Mouse (Mus musculus): Measurements from ENCODE around the gene Nadsyn1. TPM values are rescaled to one million over a fixed set of nuclear protein-coding genes. Genes with fewer than 3 reads are reported as not detected.

The Nadsyn1 gene
- polyA plus RNA-seq, 1 experiment = 12.3 TPM

DNA sequence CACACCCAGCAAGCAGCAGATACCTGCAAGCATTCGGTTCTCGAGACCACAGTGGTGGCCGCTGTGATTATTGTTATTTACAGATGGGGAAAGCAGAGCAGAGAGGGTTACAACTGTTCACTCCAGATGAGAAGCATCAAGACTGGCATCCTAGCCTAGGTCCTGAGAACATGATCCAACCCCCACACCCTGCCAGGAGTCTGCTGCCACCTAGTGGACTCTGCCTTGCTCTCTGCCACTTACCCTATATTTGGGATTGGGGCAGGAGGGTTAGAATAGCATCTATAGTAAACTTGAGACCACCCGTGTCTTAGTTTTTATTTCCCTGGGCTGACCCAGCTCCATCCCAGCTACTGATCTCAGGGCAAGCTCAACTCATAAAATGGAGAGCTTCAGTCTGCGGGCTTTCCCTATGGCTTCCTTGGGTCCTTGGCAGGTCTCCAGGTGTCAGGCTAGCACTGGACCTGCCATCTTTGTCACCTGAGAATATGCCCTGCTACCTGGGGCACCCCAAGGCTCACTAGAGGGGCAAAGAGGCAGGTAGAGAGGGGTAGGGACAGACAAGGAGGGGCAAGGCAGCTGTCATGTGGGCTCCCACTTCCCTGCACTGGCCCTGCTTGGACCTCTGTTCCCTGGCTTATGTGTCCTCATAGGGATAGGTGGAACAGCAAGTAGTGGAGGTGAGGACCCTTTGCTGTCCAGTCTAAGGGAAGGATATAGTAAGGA lies 68.5 kb downstream of the Nadsyn1 start:
- Histone ChIP-seq H3K4me3 (ENCODE audit: low read depth, low read length) (no peak overlapping the region), H3K27me3 (ENCODE audit: control insufficient read depth, insufficient read depth, low read length, poor library complexity, severe bottlenecking) (no peaks in the 10 kb centered on the region), H3K4me1 (ENCODE audit: control insufficient read depth, insufficient read depth, low read length) (no peaks in the 10 kb centered on the region), H3K27ac (ENCODE audit: insufficient read depth, low read length) (no peak overlapping the region), H3K36me3 (ENCODE audit: control insufficient read depth, insufficient read depth, low read length, poor library complexity, severe bottlenecking) (no peaks in the 10 kb centered on the region), H3K9ac (ENCODE audit: low read depth, poor library complexity, severe bottlenecking) (no peak overlapping the region), H3K9me3 (replicated peaks; ENCODE audit: control insufficient read depth, insufficient read depth, low read length, poor library complexity, severe bottlenecking) (no peaks in the 10 kb centered on the region)
- no peak for TF ChIP-seq EP300 (IDR thresholded peaks at IDR 0.05; ENCODE audit: insufficient read depth, low read depth, low read length)
- peak; percentile 93 for TF ChIP-seq CTCF (IDR thresholded peaks at IDR 0.05; ENCODE audit: low read depth, low read length)
- TF ChIP-seq POLR2A (IDR thresholded peaks at IDR 0.05; ENCODE audit: insufficient read depth, low read length) = no peak

DNA sequence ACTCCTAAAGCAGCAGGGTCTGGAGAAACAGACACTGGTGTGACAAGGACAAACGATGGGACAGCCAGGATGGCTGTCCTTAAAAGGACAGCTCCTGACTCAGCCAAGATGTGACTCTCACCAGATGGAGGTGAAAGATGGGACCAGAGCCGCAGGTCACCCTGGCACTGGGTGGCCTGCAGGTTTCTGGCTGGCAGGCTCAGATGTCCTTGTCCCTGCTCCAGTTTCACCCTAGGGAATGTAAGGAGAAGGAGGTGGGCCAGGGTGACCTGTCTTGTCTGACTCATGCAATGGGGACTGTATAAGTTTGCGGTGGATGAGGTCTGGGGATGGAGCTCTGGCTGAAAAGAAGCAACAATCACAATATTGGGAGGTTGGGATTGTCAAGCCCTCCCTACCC lies 70.0 kb downstream of the Nadsyn1 start:
- no peak overlapping the region for H3K4me3 ChIP-seq (ENCODE audit: low read depth, low read length)
- TF ChIP-seq CTCF (IDR thresholded peaks at IDR 0.05; ENCODE audit: low read depth, low read length) (no peak), POLR2A (IDR thresholded peaks at IDR 0.05; ENCODE audit: insufficient read depth, low read length) (no peak), EP300 (IDR thresholded peaks at IDR 0.05; ENCODE audit: insufficient read depth, low read depth, low read length) (no peak)
- no peaks in the 10 kb centered on the region for H3K27me3 ChIP-seq (ENCODE audit: control insufficient read depth, insufficient read depth, low read length, poor library complexity, severe bottlenecking)
- no peak overlapping the region for H3K27ac ChIP-seq (ENCODE audit: insufficient read depth, low read length)
- no peak overlapping the region for H3K9ac ChIP-seq (ENCODE audit: low read depth, poor library complexity, severe bottlenecking)
- H3K9me3 ChIP-seq (replicated peaks; ENCODE audit: control insufficient read depth, insufficient read depth, low read length, poor library complexity, severe bottlenecking) = no peaks in the 10 kb centered on the region
- H3K4me1 ChIP-seq (ENCODE audit: control insufficient read depth, insufficient read depth, low read length) = no peaks in the 10 kb centered on the region
- H3K36me3 ChIP-seq (ENCODE audit: control insufficient read depth, insufficient read depth, low read length, poor library complexity, severe bottlenecking) = no peaks in the 10 kb centered on the region

DNA sequence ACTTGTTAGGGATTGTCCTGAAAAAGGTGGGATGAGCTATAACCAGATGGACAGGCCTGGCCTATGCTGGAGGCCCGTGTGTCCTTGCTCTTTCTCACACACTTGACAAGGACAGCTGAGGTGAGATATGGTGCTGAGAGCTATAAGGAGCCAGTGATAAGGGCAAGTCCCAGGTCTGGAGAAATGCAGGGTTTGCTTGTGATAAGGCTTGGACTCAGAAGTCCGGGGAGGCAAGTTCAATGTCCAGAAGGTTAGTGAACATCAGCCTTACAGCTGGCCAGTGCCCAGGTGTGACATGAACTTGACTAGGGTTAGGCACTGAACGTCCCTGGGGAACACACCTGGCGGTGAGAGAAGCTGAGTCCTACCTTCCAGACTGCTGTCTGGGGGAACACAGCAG lies 70.6 kb downstream of the Nadsyn1 start:
- Histone ChIP-seq H3K27ac (ENCODE audit: insufficient read depth, low read length) (no peak overlapping the region), H3K4me3 (ENCODE audit: low read depth, low read length) (no peak overlapping the region), H3K9me3 (replicated peaks; ENCODE audit: control insufficient read depth, insufficient read depth, low read length, poor library complexity, severe bottlenecking) (no peaks in the 10 kb centered on the region), H3K9ac (ENCODE audit: low read depth, poor library complexity, severe bottlenecking) (no peak overlapping the region), H3K4me1 (ENCODE audit: control insufficient read depth, insufficient read depth, low read length) (no peaks in the 10 kb centered on the region), H3K27me3 (ENCODE audit: control insufficient read depth, insufficient read depth, low read length, poor library complexity, severe bottlenecking) (no peaks in the 10 kb centered on the region), H3K36me3 (ENCODE audit: control insufficient read depth, insufficient read depth, low read length, poor library complexity, severe bottlenecking) (no peaks in the 10 kb centered on the region)
- TF ChIP-seq CTCF (IDR thresholded peaks at IDR 0.05; ENCODE audit: low read depth, low read length) = no peak
- no peak for TF ChIP-seq EP300 (IDR thresholded peaks at IDR 0.05; ENCODE audit: insufficient read depth, low read depth, low read length)
- no peak for TF ChIP-seq POLR2A (IDR thresholded peaks at IDR 0.05; ENCODE audit: insufficient read depth, low read length)

DNA sequence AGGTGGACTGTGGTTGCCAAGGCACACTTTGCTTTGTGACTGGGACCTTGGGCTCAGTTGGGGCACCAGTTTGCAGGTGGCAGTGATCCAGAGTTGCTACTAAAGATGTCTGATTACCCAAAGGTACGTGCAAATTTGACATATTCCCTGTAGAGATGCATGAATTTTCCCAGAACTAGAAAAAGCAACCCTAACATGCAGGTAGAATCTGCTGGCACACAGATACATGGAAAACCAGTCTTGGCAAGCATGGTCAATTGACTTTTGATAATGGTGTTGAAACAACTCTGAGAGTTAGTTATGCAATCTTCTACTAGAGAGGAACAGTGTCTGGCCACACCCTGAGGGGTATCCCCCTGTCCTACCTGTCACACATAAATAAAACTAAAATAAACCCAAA lies 71.3 kb downstream of the Nadsyn1 start:
- no peak overlapping the region for H3K27ac ChIP-seq (ENCODE audit: insufficient read depth, low read length)
- H3K4me1 ChIP-seq (ENCODE audit: control insufficient read depth, insufficient read depth, low read length) = no peaks in the 10 kb centered on the region
- no peak overlapping the region for H3K4me3 ChIP-seq (ENCODE audit: low read depth, low read length)
- no peak overlapping the region for H3K9ac ChIP-seq (ENCODE audit: low read depth, poor library complexity, severe bottlenecking)
- TF ChIP-seq EP300 (IDR thresholded peaks at IDR 0.05; ENCODE audit: insufficient read depth, low read depth, low read length) (no peak), CTCF (IDR thresholded peaks at IDR 0.05; ENCODE audit: low read depth, low read length) (no peak), POLR2A (IDR thresholded peaks at IDR 0.05; ENCODE audit: insufficient read depth, low read length) (no peak)
- no peaks in the 10 kb centered on the region for H3K27me3 ChIP-seq (ENCODE audit: control insufficient read depth, insufficient read depth, low read length, poor library complexity, severe bottlenecking)
- no peaks in the 10 kb centered on the region for H3K9me3 ChIP-seq (replicated peaks; ENCODE audit: control insufficient read depth, insufficient read depth, low read length, poor library complexity, severe bottlenecking)
- no peaks in the 10 kb centered on the region for H3K36me3 ChIP-seq (ENCODE audit: control insufficient read depth, insufficient read depth, low read length, poor library complexity, severe bottlenecking)

DNA sequence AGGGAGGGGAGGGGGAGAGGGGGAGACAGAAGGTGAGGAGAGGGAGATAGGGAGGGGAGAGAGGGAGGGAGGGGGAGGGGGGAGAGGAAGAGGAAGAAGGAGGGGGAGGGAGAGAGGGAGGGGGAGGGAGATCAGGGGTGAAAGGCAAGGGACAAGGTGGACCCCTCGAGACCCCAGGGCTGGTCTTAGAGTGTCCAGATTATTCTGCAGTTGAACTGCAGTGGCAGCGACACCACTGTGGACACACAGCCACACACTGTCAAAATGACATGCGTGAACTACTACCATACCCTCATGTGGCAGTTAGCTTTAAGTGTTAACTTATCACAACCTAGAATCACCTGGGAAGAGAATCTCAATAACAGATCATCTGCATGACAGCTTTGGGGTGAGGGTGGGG lies 73.6 kb downstream of the Nadsyn1 start:
- H3K36me3 ChIP-seq (ENCODE audit: control insufficient read depth, insufficient read depth, low read length, poor library complexity, severe bottlenecking) = no peaks in the 10 kb centered on the region
- no peaks in the 10 kb centered on the region for H3K9me3 ChIP-seq (replicated peaks; ENCODE audit: control insufficient read depth, insufficient read depth, low read length, poor library complexity, severe bottlenecking)
- no peak overlapping the region for H3K9ac ChIP-seq (ENCODE audit: low read depth, poor library complexity, severe bottlenecking)
- H3K27me3 ChIP-seq (ENCODE audit: control insufficient read depth, insufficient read depth, low read length, poor library complexity, severe bottlenecking) = no peaks in the 10 kb centered on the region
- no peak for TF ChIP-seq EP300 (IDR thresholded peaks at IDR 0.05; ENCODE audit: insufficient read depth, low read depth, low read length)
- no peak for TF ChIP-seq POLR2A (IDR thresholded peaks at IDR 0.05; ENCODE audit: insufficient read depth, low read length)
- no peak for TF ChIP-seq CTCF (IDR thresholded peaks at IDR 0.05; ENCODE audit: low read depth, low read length)
- H3K4me3 ChIP-seq (ENCODE audit: low read depth, low read length) = no peak overlapping the region
- H3K4me1 ChIP-seq (ENCODE audit: control insufficient read depth, insufficient read depth, low read length) = no peaks in the 10 kb centered on the region
- no peak overlapping the region for H3K27ac ChIP-seq (ENCODE audit: insufficient read depth, low read length)

DNA sequence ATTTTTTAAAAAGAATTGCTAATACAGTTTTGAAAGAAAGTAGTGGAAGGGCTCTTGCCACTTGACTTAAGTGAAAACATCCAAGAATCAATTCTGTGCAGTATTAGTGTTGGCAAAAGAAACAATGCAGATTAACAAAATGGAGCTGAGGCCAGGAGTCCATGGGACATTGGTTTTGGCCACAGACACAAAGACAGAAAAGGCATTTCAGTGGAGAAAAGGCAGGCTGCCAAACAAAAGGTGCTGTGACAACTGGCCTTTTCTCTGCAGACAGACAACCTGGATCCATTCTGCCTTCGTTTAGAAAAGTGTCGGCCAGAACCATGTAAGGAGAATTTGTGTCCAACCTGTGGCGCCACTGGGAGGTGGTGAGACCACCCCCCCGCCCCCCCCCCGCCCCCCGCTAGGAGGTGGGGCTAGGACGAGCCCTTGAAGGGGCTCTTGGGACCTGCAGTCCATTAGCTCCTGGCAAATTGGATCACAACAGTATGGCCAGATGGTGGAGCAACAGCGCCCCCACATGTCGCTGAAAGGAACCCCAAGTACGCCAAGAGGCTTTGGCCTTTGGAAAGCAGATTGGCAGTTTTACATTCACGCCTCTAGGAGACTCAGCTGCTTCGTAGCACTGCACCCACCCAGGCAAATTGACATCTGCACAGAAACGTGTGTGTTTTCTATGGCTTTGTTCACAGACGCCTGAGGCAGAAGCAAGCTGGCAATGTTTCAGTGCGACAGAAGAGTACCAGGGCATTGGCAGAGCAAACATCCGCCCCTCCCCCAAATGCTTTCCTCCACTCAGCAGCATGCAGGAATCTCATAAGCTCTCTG lies 74.4 kb downstream of the Nadsyn1 start:
- Histone ChIP-seq H3K4me1 (ENCODE audit: control insufficient read depth, insufficient read depth, low read length) (no peaks in the 10 kb centered on the region), H3K4me3 (ENCODE audit: low read depth, low read length) (no peak overlapping the region), H3K27me3 (ENCODE audit: control insufficient read depth, insufficient read depth, low read length, poor library complexity, severe bottlenecking) (no peaks in the 10 kb centered on the region), H3K36me3 (ENCODE audit: control insufficient read depth, insufficient read depth, low read length, poor library complexity, severe bottlenecking) (no peaks in the 10 kb centered on the region), H3K27ac (ENCODE audit: insufficient read depth, low read length) (no peak overlapping the region), H3K9me3 (replicated peaks; ENCODE audit: control insufficient read depth, insufficient read depth, low read length, poor library complexity, severe bottlenecking) (no peaks in the 10 kb centered on the region), H3K9ac (ENCODE audit: low read depth, poor library complexity, severe bottlenecking) (no peak overlapping the region)
- TF ChIP-seq EP300 (IDR thresholded peaks at IDR 0.05; ENCODE audit: insufficient read depth, low read depth, low read length) (no peak), POLR2A (IDR thresholded peaks at IDR 0.05; ENCODE audit: insufficient read depth, low read length) (no peak), CTCF (IDR thresholded peaks at IDR 0.05; ENCODE audit: low read depth, low read length) (peak; percentile 94)

Other genes starting within 250 kb of the Nadsyn1 start
- gene Cars, start 222.8 kb downstream of the Nadsyn1 start, polyA plus RNA-seq (2011; ENCODE audit: insufficient read depth, insufficient read length, low read depth, missing spikeins) = 143 and 149 TPM in 2 replicates
- not detected in 2 replicates for gene Tnfrsf26, start 194.1 kb downstream of the Nadsyn1 start, polyA plus RNA-seq (2011; ENCODE audit: insufficient read depth, insufficient read length, low read depth, missing spikeins)
- 6.1 and 9.2 TPM in 2 replicates for gene Tnfrsf22, start 173.2 kb downstream of the Nadsyn1 start, polyA plus RNA-seq (2011; ENCODE audit: insufficient read depth, insufficient read length, low read depth, missing spikeins)
- gene Tnfrsf23, start 137.0 kb downstream of the Nadsyn1 start, polyA plus RNA-seq (2011; ENCODE audit: insufficient read depth, insufficient read length, low read depth, missing spikeins) = 3.3 and 4.4 TPM in 2 replicates
- 8.2 and 13.0 TPM in 2 replicates for gene Osbpl5, start 65.9 kb downstream of the Nadsyn1 start, polyA plus RNA-seq (2011; ENCODE audit: insufficient read depth, insufficient read length, low read depth, missing spikeins)
- not detected in 2 replicates for gene Mrgprg, start 55.9 kb downstream of the Nadsyn1 start, polyA plus RNA-seq (2011; ENCODE audit: insufficient read depth, insufficient read length, low read depth, missing spikeins)
- 0.18 and 0.48 TPM in 2 replicates for gene Mrgpre, start 38.3 kb downstream of the Nadsyn1 start, polyA plus RNA-seq (2011; ENCODE audit: insufficient read depth, insufficient read length, low read depth, missing spikeins)
- gene Dhcr7, start 296 bp upstream of the Nadsyn1 start, polyA plus RNA-seq (2011; ENCODE audit: insufficient read depth, insufficient read length, low read depth, missing spikeins) = 114 and 117 TPM in 2 replicates
- not detected in 2 replicates for gene Gm498, start 44.0 kb upstream of the Nadsyn1 start, polyA plus RNA-seq (2011; ENCODE audit: insufficient read depth, insufficient read length, low read depth, missing spikeins)
- 0.61 and 0.72 TPM in 2 replicates for gene Shank2, start 179.1 kb upstream of the Nadsyn1 start, polyA plus RNA-seq (2011; ENCODE audit: insufficient read depth, insufficient read length, low read depth, missing spikeins)

All from ES-Bruce4 (cell line).